9 mouse cellular contexts compared by ENCODE assay signal in genomic region chr2:84882606-84883005, GRCm38 (mm10). TPM values are rescaled to one million over a fixed set of nuclear protein-coding genes. Genes with fewer than 3 reads are reported as not detected.
A peak's percentile ranks its signal among the peaks of the same experiment; 100 is the strongest.
DNase-seq lines count a peak whose midpoint lies in the region; ATAC-seq and TF ChIP-seq lines count a peak whose summit lies in the region.
"Had no signal": no experiment of that assay in that cellular context is flagged by ENCODE, and none has a peak within 500 bp of the region (broad histone marks: within the 10 kb centered on the region; RNA-seq: fewer than 3 reads in every experiment).

No protein-coding gene starts in this region.

- no peak overlapping the region for H3K27ac ChIP-seq in forebrain, embryonic 15.5 days (replicated peaks)
- H3K27ac ChIP-seq in hindbrain, embryonic 14.5 days = no peak overlapping the region
- no peak overlapping the region for H3K27ac ChIP-seq in liver, embryonic 14.5 days

- H3K4me1 ChIP-seq in forebrain, embryonic 15.5 days = peaks cover 41% of the 10 kb centered on the region
- peaks cover 6% of the 10 kb centered on the region for H3K4me1 ChIP-seq in hindbrain, embryonic 14.5 days (replicated peaks; ENCODE audit: control insufficient read depth, insufficient read depth, low read length)
- H3K4me1 ChIP-seq in liver, embryonic 14.5 days (replicated peaks; ENCODE audit: control insufficient read depth in 2 of 2, insufficient read depth in 2 of 2, low read length in 1 of 2) = no peaks in the 10 kb centered on the region

- TF ChIP-seq EP300 in liver, embryonic 14.5 days (IDR thresholded peaks at IDR 0.05; ENCODE audit: low read depth) = no peak

- peak overlapping the region; percentile 7; the same call in 1 of the 2 replicates for H3K4me3 ChIP-seq in forebrain, embryonic 15.5 days
- 0 out of 2 replicates have a peak overlapping the region, but pooled peaks have one; percentile 9 for H3K4me3 ChIP-seq in hindbrain, embryonic 14.5 days (replicated peaks; ENCODE audit: low read length)
- H3K4me3 ChIP-seq in liver, embryonic 14.5 days (ENCODE audit: insufficient read depth in 1 of 2, low read depth in 2 of 2, low read length in 2 of 2) = no peak overlapping the region

- 12% methylated on average over 23 of the region's 23 CpGs for WGBS in forebrain, embryonic 15.5 days
- 10% methylated on average over 23 of the region's 23 CpGs for WGBS in hindbrain, embryonic 14.5 days
- WGBS in liver, embryonic 14.5 days (ENCODE audit: insufficient replicate concordance) = 6% methylated on average over 23 of the region's 23 CpGs

- no peak for ATAC-seq in forebrain, embryonic 15.5 days (replicated peaks)
- ATAC-seq in hindbrain, embryonic 14.5 days (ENCODE audit: low FRiP score) = no peak
- ATAC-seq in liver, embryonic 14.5 days (ENCODE audit: insufficient read depth) = peak; percentile 27; the same call in 1 of the 2 replicates

- peaks cover 15% of the 10 kb centered on the region; the same call in 1 of the 2 replicates for H3K27me3 ChIP-seq in forebrain, embryonic 15.5 days
- H3K27me3 ChIP-seq in hindbrain, embryonic 14.5 days (ENCODE audit: control insufficient read depth, insufficient read depth, low read length) = peaks cover 69% of the 10 kb centered on the region
- H3K27me3 ChIP-seq in liver, embryonic 14.5 days (ENCODE audit: control insufficient read depth, insufficient read depth, low read length) = peaks cover 78% of the 10 kb centered on the region

- DNase-seq in left cerebral cortex, adult 11 months (ENCODE audit: low spot score) = peak; percentile 65
- DNase-seq in left cerebral cortex, postnatal 4 days = no peak
- no peak for DNase-seq in hindbrain, embryonic 14.5 days (ENCODE audit: low spot score)
- no peak for DNase-seq in liver, embryonic 14.5 days (ENCODE audit: low read depth in 3 of 3, low spot score in 3 of 3)
- peak; percentile 88 for DNase-seq in right cerebral cortex, adult 18-20 months
- DNase-seq in urinary bladder, postnatal 25 days (ENCODE audit: low spot score) = no peak
- no peak for DNase-seq in ovary, postnatal 36 days (ENCODE audit: low spot score)

- TF ChIP-seq CTCF in liver, embryonic 14.5 days (IDR thresholded peaks at IDR 0.05; ENCODE audit: low read depth) = no peak

- 0 out of 2 replicates have a peak, but pooled peaks cover 2% of the 10 kb centered on the region for H3K36me3 ChIP-seq in forebrain, embryonic 15.5 days
- no peaks in the 10 kb centered on the region for H3K36me3 ChIP-seq in hindbrain, embryonic 14.5 days (replicated peaks; ENCODE audit: control insufficient read depth, insufficient read depth)
- H3K36me3 ChIP-seq in liver, embryonic 14.5 days (replicated peaks; ENCODE audit: control insufficient read depth, insufficient read depth, low read depth) = no peaks in the 10 kb centered on the region
- H3K36me3 ChIP-seq: G1E had no signal

- intact Hi-C loops in left cerebral cortex, postnatal 4 days (cut with DNase I) = no loop called here

- H3K4me2 ChIP-seq in forebrain, embryonic 15.5 days (replicated peaks) = peak overlapping the region; percentile 92
- peak overlapping the region; percentile 42 for H3K4me2 ChIP-seq in hindbrain, embryonic 14.5 days (replicated peaks)
- peak overlapping the region; percentile 18; the same call in 1 of the 2 replicates for H3K4me2 ChIP-seq in liver, embryonic 14.5 days (ENCODE audit: low read depth)

- H3K9ac ChIP-seq in forebrain, embryonic 15.5 days (replicated peaks) = no peak overlapping the region
- no peak overlapping the region for H3K9ac ChIP-seq in hindbrain, embryonic 14.5 days
- no peak overlapping the region for H3K9ac ChIP-seq in liver, embryonic 14.5 days (replicated peaks)

- H3K9me3 ChIP-seq in forebrain, embryonic 15.5 days = no peaks in the 10 kb centered on the region
- no peaks in the 10 kb centered on the region for H3K9me3 ChIP-seq in hindbrain, embryonic 14.5 days (ENCODE audit: control insufficient read depth, low read length)
- no peaks in the 10 kb centered on the region for H3K9me3 ChIP-seq in liver, embryonic 14.5 days (ENCODE audit: control insufficient read depth, low read length)

RNA-seq across cellular contexts. Expression of gene Rtn4rl2, which starts 3.9 kb away (rescaled TPM):
- 10 to 100 TPM; 59.4 to 61.6 TPM for total RNA-seq in left cerebral cortex, postnatal 4 days (2021)
- 12.8 and 16.3 TPM in 2 replicates for polyA plus RNA-seq in forebrain, embryonic 15.5 days (2015; fragmentation: Nextera tagmentation; extraction: Ambion mirVana)
- polyA plus RNA-seq in hindbrain, embryonic 14.5 days (2014; fragmentation: Nextera tagmentation; extraction: Ambion mirVana) = 3.8 and 4.5 TPM in 2 replicates
- 0.03 and 0.06 TPM in 2 replicates for polyA plus RNA-seq in liver, embryonic 14.5 days (2012; rRNA removed)
- 0.14 TPM in 1 of 2 replicates, not detected in the other for polyA plus RNA-seq in liver, embryonic 14.5 days (2014; fragmentation: Nextera tagmentation; extraction: Ambion mirVana)
- total RNA-seq: G1E had no signal
- polyA plus RNA-seq: G1E had no signal

RNA-seq across cellular contexts. Expression of gene Slc43a1, which starts 44.0 kb away (rescaled TPM):
- total RNA-seq in left cerebral cortex, postnatal 4 days (2021) = 1 to 10 TPM in 1 of 2 experiments, under 1 TPM in 1; 0.46 to 1.3 TPM
- 2.5 and 3.4 TPM in 2 replicates for polyA plus RNA-seq in forebrain, embryonic 15.5 days (2015; fragmentation: Nextera tagmentation; extraction: Ambion mirVana)
- polyA plus RNA-seq in hindbrain, embryonic 14.5 days (2014; fragmentation: Nextera tagmentation; extraction: Ambion mirVana) = 1.5 and 1.6 TPM in 2 replicates
- polyA plus RNA-seq in liver, embryonic 14.5 days (2012; rRNA removed) = 144 and 151 TPM in 2 replicates
- 174 and 198 TPM in 2 replicates for polyA plus RNA-seq in liver, embryonic 14.5 days (2014; fragmentation: Nextera tagmentation; extraction: Ambion mirVana)
- polyA plus RNA-seq: G1E had no signal

RNA-seq across cellular contexts. Expression of gene Slc43a3, which starts 53.8 kb away (rescaled TPM):
- total RNA-seq in left cerebral cortex, postnatal 4 days (2021) = 1 to 10 TPM; 3.4 to 5.6 TPM
- 3.8 and 4.2 TPM in 2 replicates for polyA plus RNA-seq in forebrain, embryonic 15.5 days (2015; fragmentation: Nextera tagmentation; extraction: Ambion mirVana)
- polyA plus RNA-seq in hindbrain, embryonic 14.5 days (2014; fragmentation: Nextera tagmentation; extraction: Ambion mirVana) = 4.8 and 4.9 TPM in 2 replicates
- 158 and 159 TPM in 2 replicates for polyA plus RNA-seq in liver, embryonic 14.5 days (2012; rRNA removed)
- 113 and 124 TPM in 2 replicates for polyA plus RNA-seq in liver, embryonic 14.5 days (2014; fragmentation: Nextera tagmentation; extraction: Ambion mirVana)

RNA-seq across cellular contexts. Expression of gene Timm10, which starts 55.8 kb away (rescaled TPM):
- 10 to 100 TPM; 55.5 to 60.4 TPM for total RNA-seq in left cerebral cortex, postnatal 4 days (2021)
- 61.4 and 66.5 TPM in 2 replicates for polyA plus RNA-seq in forebrain, embryonic 15.5 days (2015; fragmentation: Nextera tagmentation; extraction: Ambion mirVana)
- polyA plus RNA-seq in hindbrain, embryonic 14.5 days (2014; fragmentation: Nextera tagmentation; extraction: Ambion mirVana) = 75.8 and 83.3 TPM in 2 replicates
- 39.8 and 46.6 TPM in 2 replicates for polyA plus RNA-seq in liver, embryonic 14.5 days (2012; rRNA removed)
- 40.6 and 41.5 TPM in 2 replicates for polyA plus RNA-seq in liver, embryonic 14.5 days (2014; fragmentation: Nextera tagmentation; extraction: Ambion mirVana)

Comparison
In these comparisons a context has a peak if more than half of its experiments do, and no peak if none do; other contexts are left out.
1. DNase-seq: peak in left cerebral cortex, adult 11 months (single experiment) and right cerebral cortex, adult 18-20 months (single experiment); none in left cerebral cortex, postnatal 4 days (single experiment), hindbrain, embryonic 14.5 days (single experiment), liver, embryonic 14.5 days (0 of 3), urinary bladder, postnatal 25 days (single experiment) and ovary, postnatal 36 days (single experiment).
2. H3K4me2 ChIP-seq: peak in every context shown above with its lines; median percentile 92 in forebrain, embryonic 15.5 days; 42 in hindbrain, embryonic 14.5 days; 18 in liver, embryonic 14.5 days.
3. H3K4me3 ChIP-seq: peak in forebrain, embryonic 15.5 days (single experiment) and hindbrain, embryonic 14.5 days (single experiment); none in liver, embryonic 14.5 days (0 of 2).
4. RNA of gene Slc43a1, which starts 44.0 kb away (polyA plus RNA-seq): 144 to 198 TPM in liver, embryonic 14.5 days; 2.5 to 3.4 TPM in forebrain, embryonic 15.5 days and 1.5 to 1.6 TPM in hindbrain, embryonic 14.5 days; every median in the first group is over 10 times any median in the second.
5. RNA of gene Slc43a3, which starts 53.8 kb away (polyA plus RNA-seq): 113 to 159 TPM in liver, embryonic 14.5 days; 4.8 to 4.9 TPM in hindbrain, embryonic 14.5 days and 3.8 to 4.2 TPM in forebrain, embryonic 15.5 days; every median in the first group is over 10 times any median in the second.